ENCODE assay signal across 22 mouse cellular contexts in the genomic region with DNA sequence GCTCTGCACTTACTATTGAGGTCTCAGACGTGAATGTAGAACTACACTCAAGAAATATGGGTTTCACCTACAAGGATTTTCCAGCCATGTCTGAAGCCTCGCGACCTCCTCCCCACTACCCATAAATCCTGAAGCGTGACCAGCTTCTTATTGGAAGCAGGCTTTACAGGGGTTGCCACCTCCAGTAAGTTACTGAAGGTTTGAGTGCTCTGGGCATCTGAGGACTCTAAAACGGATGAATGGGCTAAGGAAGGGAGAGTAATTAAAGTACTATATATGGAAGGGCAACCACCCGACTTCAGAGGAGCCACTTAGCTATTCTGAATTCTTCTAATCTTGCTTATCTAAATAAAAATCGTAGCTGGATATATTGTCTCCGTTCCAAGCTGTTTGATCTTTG.
"Had no signal": no experiment of that assay in that cellular context is flagged by ENCODE, and none has a peak within 500 bp of the region (broad histone marks: within the 10 kb centered on the region; RNA-seq: fewer than 3 reads in every experiment).

No protein-coding gene starts in this region.

- H3K27me3 ChIP-seq: intestine, embryonic 15.5 days; liver, embryonic 13.5 days; midbrain, embryonic 12.5 days; midbrain, embryonic 15.5 days; neural tube, embryonic 12.5 days; neural tube, embryonic 15.5 days had no signal

- H3K4me2 ChIP-seq: intestine, embryonic 15.5 days; liver, embryonic 13.5 days; midbrain, embryonic 12.5 days; midbrain, embryonic 15.5 days; neural tube, embryonic 12.5 days; neural tube, embryonic 15.5 days had no signal

- ATAC-seq: intestine, embryonic 15.5 days; midbrain, embryonic 15.5 days had no signal

- H3K9ac ChIP-seq: intestine, embryonic 15.5 days; liver, embryonic 13.5 days; midbrain, embryonic 12.5 days; midbrain, embryonic 15.5 days; neural tube, embryonic 12.5 days; neural tube, embryonic 15.5 days had no signal

- H3K9me3 ChIP-seq: intestine, embryonic 15.5 days; liver, embryonic 13.5 days; midbrain, embryonic 12.5 days; midbrain, embryonic 15.5 days; neural tube, embryonic 12.5 days; neural tube, embryonic 15.5 days had no signal

- H3K4me1 ChIP-seq: intestine, embryonic 15.5 days; liver, embryonic 13.5 days; midbrain, embryonic 12.5 days; midbrain, embryonic 15.5 days; neural tube, embryonic 12.5 days; neural tube, embryonic 15.5 days had no signal

- H3K36me3 ChIP-seq: intestine, embryonic 15.5 days; liver, embryonic 13.5 days; midbrain, embryonic 12.5 days; midbrain, embryonic 15.5 days; neural tube, embryonic 12.5 days; neural tube, embryonic 15.5 days had no signal

- H3K27ac ChIP-seq: intestine, embryonic 15.5 days; layer of hippocampus, adult 2 months; left cerebral cortex, adult 2 months; liver, embryonic 13.5 days; midbrain, embryonic 12.5 days; midbrain, embryonic 15.5 days; neural tube, embryonic 12.5 days; neural tube, embryonic 15.5 days; stomach, postnatal 0 days had no signal

- H3K4me3 ChIP-seq: intestine, embryonic 15.5 days; layer of hippocampus, adult 2 months; left cerebral cortex, adult 2 months; liver, embryonic 13.5 days; midbrain, embryonic 12.5 days; midbrain, embryonic 15.5 days; neural tube, embryonic 12.5 days; neural tube, embryonic 15.5 days had no signal

- DNase-seq: kidney, adult 18-20 months; kidney, postnatal 10 days; layer of hippocampus, postnatal 36 days; left cerebral cortex, postnatal 4 days; liver, embryonic 13.5 days; lung, adult 2 months; lung, postnatal 14 days; lung, postnatal 4 days; right cerebral cortex, adult 18-20 months; right cerebral cortex, postnatal 14 days; right cerebral cortex, postnatal 4 days; thymus, adult 2 months; thymus, postnatal 14 days; thymus, postnatal 4 days had no signal
